Mouse (Mus musculus) hindbrain, embryonic 16.5 days (tissue): ENCODE data around the gene Golga2. TPM values are rescaled to one million over a fixed set of nuclear protein-coding genes. Genes with fewer than 3 reads are reported as not detected.

Experiments
- ATAC-seq: fragments of 200-750 bp; cut with Nextera tagmentation; 2 replicates; pipeline ENCODE4 v1.8.0; 2017; ENCODE audit warnings: moderate TSS enrichment, moderate library complexity
- H3K27ac ChIP-seq: fragments of 300-500 bp; sonication (generic); 2 replicates; pipeline ENCODE4 v1.5.1; 2014; ENCODE audit warnings: low read depth, mild to moderate bottlenecking, control low read depth, low read length, moderate library complexity
- H3K27me3 ChIP-seq: fragments of 300-500 bp; sonication (generic); replicated peaks from 2 replicates; pipeline ENCODE4 v1.6.1; 2014; ENCODE audit warnings: low read length; ENCODE audit not compliant: control insufficient read depth, insufficient read depth
- H3K36me3 ChIP-seq: fragments of 300-500 bp; sonication (generic); 2 replicates; pipeline ENCODE4 v1.6.1; 2014; ENCODE audit warnings: mild to moderate bottlenecking, low read length, moderate library complexity, mixed read lengths; ENCODE audit not compliant: control insufficient read depth, insufficient read depth
- H3K4me1 ChIP-seq: fragments of 300-500 bp; sonication (generic); 2 replicates; pipeline ENCODE4 v1.6.1; 2014; ENCODE audit warnings: low read depth, low read length; ENCODE audit not compliant: control insufficient read depth, insufficient read depth
- H3K4me2 ChIP-seq: fragments of 300-500 bp; sonication (generic); 2 replicates; pipeline ENCODE4 v1.6.1; 2014; ENCODE audit warnings: mild to moderate bottlenecking, low read length, control low read depth, moderate library complexity
- H3K4me3 ChIP-seq: fragments of 300-500 bp; sonication (generic); 2 replicates; pipeline ENCODE4 v1.5.1; 2014; ENCODE audit warnings: mild to moderate bottlenecking, low read length, control low read depth, moderate library complexity
- H3K9ac ChIP-seq: fragments of 300-500 bp; sonication (generic); 2 replicates; pipeline ENCODE4 v1.6.1; 2014; ENCODE audit warnings: low read depth, mild to moderate bottlenecking, control low read depth, low read length, moderate library complexity
- H3K9me3 ChIP-seq: fragments of 300-500 bp; sonication (generic); 2 replicates; pipeline ENCODE4 v1.6.1; 2014; ENCODE audit warnings: mild to moderate bottlenecking, low read length, moderate library complexity; ENCODE audit not compliant: control insufficient read depth
- WGBS: fragments of 180-500 bp; shearing (Covaris S2); extraction: QIAGEN DNeasy Blood & Tissue Kit; methylation state at CpG from one replicate; pipeline ENCODE4 v1.1.7; 2014; 5-methylcytosine and 5-hydroxymethylcytosine counted together
- polyA plus RNA-seq: library from polyadenylated mRNA; unstranded; fragments of >200 nt; fragmentation: Nextera tagmentation; extraction: Ambion mirVana; gene quantifications from 2 replicates; pipeline ENCODE4 v1.2.1, GENCODE M21; 2015

Gene Golga2
- 25.5 and 30.1 TPM in 2 replicates for polyA plus RNA-seq

- no peaks in the 10 kb centered on the region for H3K27me3 ChIP-seq
- H3K4me2 ChIP-seq = peak within 1 kb of the TSS; percentile 93
- peak within 1 kb of the TSS; percentile 83 for H3K27ac ChIP-seq
- ATAC-seq = no peak
- H3K9me3 ChIP-seq = no peaks in the 10 kb centered on the region
- H3K36me3 ChIP-seq = 0 out of 2 replicates have a peak, but pooled peaks cover 8% of the 10 kb centered on the region
- WGBS = under 1% methylated on average over 23 of the region's 23 CpGs
- peaks cover 17% of the 10 kb centered on the region for H3K4me1 ChIP-seq
- peak within 1 kb of the TSS; percentile 83 for H3K4me3 ChIP-seq
- H3K9ac ChIP-seq = peak within 1 kb of the TSS; percentile 89
Observed at GRCm38 (mm10) chr2:32287334-32287840, at the start of gene Golga2. Gene Golga2 (plus strand): TSS chr2:32287384.

- no peaks in the 10 kb centered on the region for H3K9me3 ChIP-seq
- no peaks in the 10 kb centered on the region for H3K27me3 ChIP-seq
- ATAC-seq = no peak
- peak overlapping the region; percentile 67 for H3K4me3 ChIP-seq
- peak overlapping the region; percentile 77 for H3K9ac ChIP-seq
- peaks cover 13% of the 10 kb centered on the region for H3K36me3 ChIP-seq
- 39% methylated on average over 4 of the region's 4 CpGs for WGBS
- H3K4me2 ChIP-seq = peak overlapping the region; percentile 88
- H3K4me1 ChIP-seq = peaks cover 21% of the 10 kb centered on the region
- H3K27ac ChIP-seq = no peak overlapping the region; the same call in 1 of the 2 replicates
Observed at GRCm38 (mm10) chr2:32237571-32237970, 49.6 kb upstream of the Golga2 start.

GRCm38 (mm10) chr2:32238708-32239435 is 48.3 kb upstream of the Golga2 start:
- Histone ChIP-seq H3K4me1 (peaks cover 21% of the 10 kb centered on the region), H3K9ac (no peak overlapping the region), H3K27ac (no peak overlapping the region), H3K36me3 (peaks cover 3% of the 10 kb centered on the region), H3K4me2 (no peak overlapping the region), H3K4me3 (no peak overlapping the region), H3K27me3 (no peaks in the 10 kb centered on the region), H3K9me3 (no peaks in the 10 kb centered on the region)
- no peak for ATAC-seq
- WGBS = 94% methylated on average over 9 of the region's 9 CpGs

GRCm38 (mm10) chr2:32240591-32240990 is 46.6 kb upstream of the Golga2 start:
- Histone ChIP-seq H3K27me3 (no peaks in the 10 kb centered on the region), H3K4me1 (peaks cover 11% of the 10 kb centered on the region), H3K4me2 (no peak overlapping the region), H3K9ac (no peak overlapping the region), H3K4me3 (no peak overlapping the region), H3K36me3 (no peaks in the 10 kb centered on the region; the same call in 1 of the 2 replicates), H3K27ac (no peak overlapping the region), H3K9me3 (no peaks in the 10 kb centered on the region)
- ATAC-seq = no peak
- WGBS = 83% methylated on average over 5 of the region's 5 CpGs

GRCm38 (mm10) chr2:32242986-32243385 is 44.2 kb upstream of the Golga2 start:
- no peak for ATAC-seq
- no peaks in the 10 kb centered on the region for H3K27me3 ChIP-seq
- no peaks in the 10 kb centered on the region for H3K9me3 ChIP-seq
- H3K4me2 ChIP-seq = no peak overlapping the region
- H3K4me1 ChIP-seq = peaks cover 1% of the 10 kb centered on the region
- WGBS = 90% methylated on average over 4 of the region's 4 CpGs
- H3K36me3 ChIP-seq = peaks cover 3% of the 10 kb centered on the region; the same call in 1 of the 2 replicates
- H3K9ac ChIP-seq = no peak overlapping the region
- H3K4me3 ChIP-seq = no peak overlapping the region
- no peak overlapping the region for H3K27ac ChIP-seq

GRCm38 (mm10) chr2:32246741-32247140 is 40.4 kb upstream of the Golga2 start:
- Histone ChIP-seq H3K4me3 (no peak overlapping the region), H3K4me1 (no peaks in the 10 kb centered on the region), H3K27ac (no peak overlapping the region), H3K9ac (no peak overlapping the region), H3K4me2 (no peak overlapping the region), H3K9me3 (no peaks in the 10 kb centered on the region), H3K36me3 (peaks cover 15% of the 10 kb centered on the region), H3K27me3 (no peaks in the 10 kb centered on the region)
- WGBS = 90% methylated on average over 4 of the region's 4 CpGs
- no peak for ATAC-seq

GRCm38 (mm10) chr2:32248377-32249361 is 38.5 kb upstream of the Golga2 start:
- H3K36me3 ChIP-seq = peaks cover 22% of the 10 kb centered on the region
- WGBS = 85% methylated on average over 10 of the region's 10 CpGs
- no peaks in the 10 kb centered on the region for H3K4me1 ChIP-seq
- no peak for ATAC-seq
- H3K4me2 ChIP-seq = no peak overlapping the region
- no peaks in the 10 kb centered on the region for H3K9me3 ChIP-seq
- H3K27ac ChIP-seq = no peak overlapping the region
- H3K4me3 ChIP-seq = no peak overlapping the region
- no peak overlapping the region for H3K9ac ChIP-seq
- no peaks in the 10 kb centered on the region for H3K27me3 ChIP-seq

GRCm38 (mm10) chr2:32251791-32252527 is 35.2 kb upstream of the Golga2 start:
- H3K36me3 ChIP-seq = peaks cover 41% of the 10 kb centered on the region
- no peaks in the 10 kb centered on the region for H3K27me3 ChIP-seq
- 86% methylated on average over 12 of the region's 12 CpGs for WGBS

More at GRCm38 (mm10) chr2:32251791-32252527, 35.2 kb upstream of the Golga2 start:
- no peak overlapping the region for H3K4me3 ChIP-seq
- no peaks in the 10 kb centered on the region for H3K4me1 ChIP-seq
- ATAC-seq = no peak
- no peaks in the 10 kb centered on the region for H3K9me3 ChIP-seq
- H3K9ac ChIP-seq = no peak overlapping the region
- no peak overlapping the region for H3K4me2 ChIP-seq
- no peak overlapping the region for H3K27ac ChIP-seq
